Mouse (Mus musculus) kidney, adult 2 months (tissue): ENCODE data around the gene Hist1h3g. TPM values are rescaled to one million over a fixed set of nuclear protein-coding genes. Genes with fewer than 3 reads are reported as not detected.
A peak's percentile ranks its signal among the peaks of the same experiment; 100 is the strongest.

Experiments used
- DNase-seq: peaks from one replicate; pipeline ENCODE4 v3.0.0; 2021
- H3K27ac ChIP-seq: fragments of 200-500 bp; 2 replicates; pipeline ENCODE4 v1.5.1; 2012; ENCODE audit warnings: low read depth, low read length, control low read depth, inconsistent platforms; ENCODE audit not compliant: insufficient read depth
- H3K27me3 ChIP-seq: fragments of 200-500 bp; replicated peaks from 2 replicates; pipeline ENCODE4 v1.6.1; 2012; ENCODE audit warnings: mild to moderate bottlenecking, moderate library complexity, low read length, inconsistent platforms; ENCODE audit not compliant: control insufficient read depth, insufficient read depth
- H3K36me3 ChIP-seq: fragments of 200-500 bp; 2 replicates; pipeline ENCODE4 v1.6.1; 2012; ENCODE audit warnings: mild to moderate bottlenecking, moderate library complexity, low read length, inconsistent platforms; ENCODE audit not compliant: control insufficient read depth, insufficient read depth
- H3K4me1 ChIP-seq: fragments of 200-500 bp; 2 replicates; pipeline ENCODE4 v1.6.1; 2011; ENCODE audit warnings: low read length; ENCODE audit not compliant: control insufficient read depth, insufficient read depth
- H3K4me3 ChIP-seq: fragments of 200-500 bp; 2 replicates; pipeline ENCODE4 v1.5.1; 2011; ENCODE audit warnings: mild to moderate bottlenecking, low read depth, low read length, control low read depth; ENCODE audit not compliant: insufficient read depth
- CTCF ChIP-seq: fragments of 200-500 bp; conservative IDR thresholded peaks from 2 replicates; pipeline ENCODE4 v1.5.1; 2011; ENCODE audit warnings: low read depth, mild to moderate bottlenecking, control low read depth, low read length, moderate library complexity, mixed read lengths; ENCODE audit not compliant: insufficient read depth, insufficient read length
- POLR2A ChIP-seq: fragments of 200-500 bp; IDR thresholded peaks from one replicate; pipeline ENCODE4 v1.6.1; 2011; ENCODE audit warnings: low read depth, low read length, control low read depth
- WGBS: fragments of 180-500 bp; shearing (Covaris S2); methylation state at CpG from one replicate; pipeline ENCODE4 v1.1.7; 2018; 5-methylcytosine and 5-hydroxymethylcytosine counted together
- polyA plus RNA-seq: library from polyadenylated mRNA; depleted of rRNA; stranded (reverse); fragments of >200 nt; gene quantifications from 2 replicates; pipeline ENCODE4 v1.2.3, GENCODE M21; 2012

Gene Hist1h3g
- polyA plus RNA-seq, 1 experiment = 0.25 TPM

GRCm38 (mm10) chr13:23515826-23516620 is 19.2 kb upstream of the Hist1h3g start:
- Histone ChIP-seq H3K4me1 (no peaks in the 10 kb centered on the region), H3K27me3 (no peaks in the 10 kb centered on the region), H3K27ac (no peak overlapping the region), H3K36me3 (no peaks in the 10 kb centered on the region), H3K4me3 (no peak overlapping the region)
- no peak for TF ChIP-seq POLR2A
- TF ChIP-seq CTCF = no peak
- DNase-seq = no peak
- WGBS = 66% methylated on average over 15 of the region's 15 CpGs

GRCm38 (mm10) chr13:23516822-23517602 is 18.2 kb upstream of the Hist1h3g start:
- peak; percentile 89 for DNase-seq
- WGBS = 1% methylated on average over 19 of the region's 19 CpGs
- H3K27me3 ChIP-seq = no peaks in the 10 kb centered on the region
- no peak for TF ChIP-seq POLR2A
- TF ChIP-seq CTCF = no peak
- no peaks in the 10 kb centered on the region for H3K36me3 ChIP-seq
- peak overlapping the region; percentile 80 for H3K4me3 ChIP-seq
- no peaks in the 10 kb centered on the region for H3K4me1 ChIP-seq
- H3K27ac ChIP-seq = peak overlapping the region; percentile 81; the same call in 1 of the 2 replicates

- H3K27ac ChIP-seq = no peak overlapping the region
- H3K27me3 ChIP-seq = no peaks in the 10 kb centered on the region
- DNase-seq = peak; percentile 95
- H3K4me3 ChIP-seq = peak overlapping the region; percentile 80
- H3K36me3 ChIP-seq = no peaks in the 10 kb centered on the region
- WGBS = under 1% methylated on average over 27 of the region's 27 CpGs
- H3K4me1 ChIP-seq = no peaks in the 10 kb centered on the region
- no peak for TF ChIP-seq POLR2A
- no peak for TF ChIP-seq CTCF
Observed at GRCm38 (mm10) chr13:23517603-23518294, 17.5 kb upstream of the Hist1h3g start.

- WGBS = 1% methylated on average over 6 of the region's 6 CpGs
- TF ChIP-seq POLR2A (no peak), CTCF (no peak)
- Histone ChIP-seq H3K4me3 (peak overlapping the region; percentile 26; the same call in 1 of the 2 replicates), H3K27ac (no peak overlapping the region), H3K36me3 (no peaks in the 10 kb centered on the region), H3K27me3 (no peaks in the 10 kb centered on the region), H3K4me1 (no peaks in the 10 kb centered on the region)
- DNase-seq = no peak
Observed at GRCm38 (mm10) chr13:23518295-23518603, 17.0 kb upstream of the Hist1h3g start.

- no peaks in the 10 kb centered on the region for H3K27me3 ChIP-seq
- under 1% methylated on average over 6 of the region's 6 CpGs for WGBS
- no peaks in the 10 kb centered on the region for H3K4me1 ChIP-seq
- TF ChIP-seq CTCF (no peak), POLR2A (no peak)
- peak overlapping the region; percentile 45 for H3K27ac ChIP-seq
- DNase-seq = peak; percentile 87
- H3K36me3 ChIP-seq = no peaks in the 10 kb centered on the region
- no peak overlapping the region; the same call in 1 of the 2 replicates for H3K4me3 ChIP-seq
Observed at GRCm38 (mm10) chr13:23518885-23519284, 16.3 kb upstream of the Hist1h3g start.

- no peaks in the 10 kb centered on the region for H3K36me3 ChIP-seq
- H3K27me3 ChIP-seq = no peaks in the 10 kb centered on the region
- peak; percentile 90 for DNase-seq
- H3K4me3 ChIP-seq = 0 out of 2 replicates have a peak overlapping the region, but pooled peaks have one; percentile 7
- TF ChIP-seq CTCF = no peak
- TF ChIP-seq POLR2A = no peak
- under 1% methylated on average over 10 of the region's 10 CpGs for WGBS
- H3K27ac ChIP-seq = peak overlapping the region; percentile 45; the same call in 1 of the 2 replicates
- H3K4me1 ChIP-seq = no peaks in the 10 kb centered on the region
Observed at GRCm38 (mm10) chr13:23519416-23519815, 15.8 kb upstream of the Hist1h3g start.
